Mouse (Mus musculus): ENCODE data around the gene Gm7579. TPM values are rescaled to one million over a fixed set of nuclear protein-coding genes. Genes with fewer than 3 reads are reported as not detected.
"Not testable (repeated sequence)": the region's sequence is repeated elsewhere in the genome, so short reads cannot be mapped to it uniquely, and the experiment has no call there.

Gm7579 gene
- polyA plus RNA-seq (2014; fragmentation: Nextera tagmentation; extraction: Ambion mirVana), result not detected in 2 replicates

- 63% methylated on average over 1 of the region's 1 CpGs for WGBS
- DNase-seq (ENCODE audit: low spot score) (no peak), ATAC-seq (replicated peaks; ENCODE audit: insufficient number of reproducible peaks, low FRiP score, low TSS enrichment, low read depth) (no peak)
- no peaks in the 10 kb centered on the region for H3K9me3 ChIP-seq (replicated peaks; ENCODE audit: control insufficient read depth, low read length)
- no peak within 1 kb of the TSS for H3K4me3 ChIP-seq (ENCODE audit: low read depth, low read length)
- no peak within 1 kb of the TSS for H3K27ac ChIP-seq (replicated peaks; ENCODE audit: low read depth, low read length)
- no peaks in the 10 kb centered on the region for H3K36me3 ChIP-seq (replicated peaks; ENCODE audit: control insufficient read depth, insufficient read depth, low read depth, low read length)
- H3K4me2 ChIP-seq (ENCODE audit: low read depth, low read length), result no peak within 1 kb of the TSS
- no peaks in the 10 kb centered on the region for H3K4me1 ChIP-seq (ENCODE audit: control insufficient read depth, insufficient read depth, low read length)
- no peak within 1 kb of the TSS for H3K9ac ChIP-seq (replicated peaks; ENCODE audit: low read length)
- H3K27me3 ChIP-seq (ENCODE audit: control insufficient read depth, insufficient read depth, low read length), result no peaks in the 10 kb centered on the region
Measured at GRCm38 (mm10) chr7:142211559-142211958, at the start of gene Gm7579. Gm7579 (plus strand) TSS chr7:142211859.

GRCm38 (mm10) chr7:142165639-142166038, 46.0 kb upstream of the Gm7579 start, which contains the start of gene Gm4553:
Gm4553 (minus strand) TSS chr7:142165739.
- not testable (repeated sequence) for DNase-seq (ENCODE audit: low spot score); H3K27ac ChIP-seq (replicated peaks; ENCODE audit: low read depth, low read length); ATAC-seq (replicated peaks; ENCODE audit: insufficient number of reproducible peaks, low FRiP score, low TSS enrichment, low read depth); H3K4me1 ChIP-seq (ENCODE audit: control insufficient read depth, insufficient read depth, low read length); H3K4me3 ChIP-seq (ENCODE audit: low read depth, low read length); H3K36me3 ChIP-seq (replicated peaks; ENCODE audit: control insufficient read depth, insufficient read depth, low read depth, low read length); H3K4me2 ChIP-seq (ENCODE audit: low read depth, low read length); H3K9ac ChIP-seq (replicated peaks; ENCODE audit: low read length); H3K27me3 ChIP-seq (ENCODE audit: control insufficient read depth, insufficient read depth, low read length); H3K9me3 ChIP-seq (replicated peaks; ENCODE audit: control insufficient read depth, low read length)

- 44% methylated on average over 3 of the region's 3 CpGs for WGBS
- no peak overlapping the region for H3K4me3 ChIP-seq (ENCODE audit: low read depth, low read length)
- no peak overlapping the region for H3K4me2 ChIP-seq (ENCODE audit: low read depth, low read length)
- H3K27ac ChIP-seq (replicated peaks; ENCODE audit: low read depth, low read length), result no peak overlapping the region
- H3K36me3 ChIP-seq (replicated peaks; ENCODE audit: control insufficient read depth, insufficient read depth, low read depth, low read length), result no peaks in the 10 kb centered on the region
- peak; percentile 76 for DNase-seq (ENCODE audit: low spot score)
- H3K9me3 ChIP-seq (replicated peaks; ENCODE audit: control insufficient read depth, low read length), result no peaks in the 10 kb centered on the region
- H3K27me3 ChIP-seq (ENCODE audit: control insufficient read depth, insufficient read depth, low read length), result no peaks in the 10 kb centered on the region
- no peak for ATAC-seq (replicated peaks; ENCODE audit: insufficient number of reproducible peaks, low FRiP score, low TSS enrichment, low read depth)
- no peak overlapping the region for H3K9ac ChIP-seq (replicated peaks; ENCODE audit: low read length)
- H3K4me1 ChIP-seq (ENCODE audit: control insufficient read depth, insufficient read depth, low read length), result no peaks in the 10 kb centered on the region
Measured at GRCm38 (mm10) chr7:142169836-142170235, 41.8 kb upstream of the Gm7579 start.

- H3K4me3 ChIP-seq (ENCODE audit: low read depth, low read length); H3K9ac ChIP-seq (replicated peaks; ENCODE audit: low read length); H3K27me3 ChIP-seq (ENCODE audit: control insufficient read depth, insufficient read depth, low read length); H3K4me1 ChIP-seq (ENCODE audit: control insufficient read depth, insufficient read depth, low read length); H3K36me3 ChIP-seq (replicated peaks; ENCODE audit: control insufficient read depth, insufficient read depth, low read depth, low read length); ATAC-seq (replicated peaks; ENCODE audit: insufficient number of reproducible peaks, low FRiP score, low TSS enrichment, low read depth); DNase-seq (ENCODE audit: low spot score); H3K27ac ChIP-seq (replicated peaks; ENCODE audit: low read depth, low read length); H3K9me3 ChIP-seq (replicated peaks; ENCODE audit: control insufficient read depth, low read length); H3K4me2 ChIP-seq (ENCODE audit: low read depth, low read length): not testable (repeated sequence)
Measured at GRCm38 (mm10) chr7:142175905-142176304, 35.8 kb upstream of the Gm7579 start, which contains the start of gene Krtap5-2. Krtap5-2 (minus strand) TSS chr7:142176005.

GRCm38 (mm10) chr7:142178685-142179084, 33.0 kb upstream of the Gm7579 start:
- H3K9ac ChIP-seq (replicated peaks; ENCODE audit: low read length), result no peak overlapping the region
- no peak overlapping the region for H3K4me2 ChIP-seq (ENCODE audit: low read depth, low read length)
- no peaks in the 10 kb centered on the region for H3K4me1 ChIP-seq (ENCODE audit: control insufficient read depth, insufficient read depth, low read length)
- H3K27me3 ChIP-seq (ENCODE audit: control insufficient read depth, insufficient read depth, low read length), result no peaks in the 10 kb centered on the region
- ATAC-seq (replicated peaks; ENCODE audit: insufficient number of reproducible peaks, low FRiP score, low TSS enrichment, low read depth) (no peak), DNase-seq (ENCODE audit: low spot score) (no peak)
- no peaks in the 10 kb centered on the region for H3K9me3 ChIP-seq (replicated peaks; ENCODE audit: control insufficient read depth, low read length)
- no peaks in the 10 kb centered on the region for H3K36me3 ChIP-seq (replicated peaks; ENCODE audit: control insufficient read depth, insufficient read depth, low read depth, low read length)
- H3K4me3 ChIP-seq (ENCODE audit: low read depth, low read length), result no peak overlapping the region
- 96% methylated on average over 1 of the region's 1 CpGs for WGBS
- H3K27ac ChIP-seq (replicated peaks; ENCODE audit: low read depth, low read length), result no peak overlapping the region

- no peak for ATAC-seq (replicated peaks; ENCODE audit: insufficient number of reproducible peaks, low FRiP score, low TSS enrichment, low read depth)
- WGBS, result 80% methylated on average over 1 of the region's 1 CpGs
- H3K9me3 ChIP-seq (replicated peaks; ENCODE audit: control insufficient read depth, low read length), result no peaks in the 10 kb centered on the region
Measured at GRCm38 (mm10) chr7:142181021-142181420, 30.6 kb upstream of the Gm7579 start.

GRCm38 (mm10) chr7:142188156-142188555, 23.5 kb upstream of the Gm7579 start:
- no peaks in the 10 kb centered on the region for H3K36me3 ChIP-seq (replicated peaks; ENCODE audit: control insufficient read depth, insufficient read depth, low read depth, low read length)
- no peak overlapping the region for H3K4me3 ChIP-seq (ENCODE audit: low read depth, low read length)
- H3K4me1 ChIP-seq (ENCODE audit: control insufficient read depth, insufficient read depth, low read length), result no peaks in the 10 kb centered on the region
- 69% methylated on average over 2 of the region's 2 CpGs for WGBS
- H3K27me3 ChIP-seq (ENCODE audit: control insufficient read depth, insufficient read depth, low read length), result no peaks in the 10 kb centered on the region
- H3K9ac ChIP-seq (replicated peaks; ENCODE audit: low read length), result no peak overlapping the region
- DNase-seq (ENCODE audit: low spot score) (no peak), ATAC-seq (replicated peaks; ENCODE audit: insufficient number of reproducible peaks, low FRiP score, low TSS enrichment, low read depth) (no peak)
- no peaks in the 10 kb centered on the region for H3K9me3 ChIP-seq (replicated peaks; ENCODE audit: control insufficient read depth, low read length)
- H3K4me2 ChIP-seq (ENCODE audit: low read depth, low read length), result no peak overlapping the region
- H3K27ac ChIP-seq (replicated peaks; ENCODE audit: low read depth, low read length), result no peak overlapping the region

More at GRCm38 (mm10) chr7:142181021-142181420, 30.6 kb upstream of the Gm7579 start:
- Histone ChIP-seq H3K36me3 (replicated peaks; ENCODE audit: control insufficient read depth, insufficient read depth, low read depth, low read length) (no peaks in the 10 kb centered on the region), H3K27ac (replicated peaks; ENCODE audit: low read depth, low read length) (no peak overlapping the region), H3K4me2 (ENCODE audit: low read depth, low read length) (no peak overlapping the region), H3K9ac (replicated peaks; ENCODE audit: low read length) (no peak overlapping the region), H3K27me3 (ENCODE audit: control insufficient read depth, insufficient read depth, low read length) (no peaks in the 10 kb centered on the region), H3K4me1 (ENCODE audit: control insufficient read depth, insufficient read depth, low read length) (no peaks in the 10 kb centered on the region), H3K4me3 (ENCODE audit: low read depth, low read length) (no peak overlapping the region)
- DNase-seq (ENCODE audit: low spot score), result no peak

- DNase-seq (ENCODE audit: low spot score) (no peak), ATAC-seq (replicated peaks; ENCODE audit: insufficient number of reproducible peaks, low FRiP score, low TSS enrichment, low read depth) (no peak)
- Histone ChIP-seq H3K4me2 (ENCODE audit: low read depth, low read length) (no peak within 1 kb of the TSS), H3K4me1 (ENCODE audit: control insufficient read depth, insufficient read depth, low read length) (no peaks in the 10 kb centered on the region), H3K36me3 (replicated peaks; ENCODE audit: control insufficient read depth, insufficient read depth, low read depth, low read length) (no peaks in the 10 kb centered on the region), H3K9me3 (replicated peaks; ENCODE audit: control insufficient read depth, low read length) (no peaks in the 10 kb centered on the region), H3K27ac (replicated peaks; ENCODE audit: low read depth, low read length) (no peak within 1 kb of the TSS), H3K4me3 (ENCODE audit: low read depth, low read length) (no peak within 1 kb of the TSS), H3K27me3 (ENCODE audit: control insufficient read depth, insufficient read depth, low read length) (no peaks in the 10 kb centered on the region), H3K9ac (replicated peaks; ENCODE audit: low read length) (no peak within 1 kb of the TSS)
- WGBS, result 39% methylated on average over 2 of the region's 2 CpGs
Measured at GRCm38 (mm10) chr7:142190289-142190688, 21.4 kb upstream of the Gm7579 start, which contains the start of gene Gm10153. Gm10153 (minus strand) TSS chr7:142190389.

Measured in embryonic facial prominence, embryonic 11.5 days (tissue).